Mouse (Mus musculus) monocyte, adult 5-6 weeks (primary cell): ENCODE results near the gene Ren1. TPM values are rescaled to one million over a fixed set of nuclear protein-coding genes. Genes with fewer than 3 reads are reported as not detected.

Source experiments
- ATAC-seq: fragments of 153-309, 156-312 bp; replicated peaks from 2 replicates; pipeline ENCODE4 v1.8.0; 2017; ENCODE audit warnings: mild to moderate bottlenecking; ENCODE audit not compliant: low TSS enrichment, insufficient number of reproducible peaks, severe bottlenecking, poor library complexity, low FRiP score
- total RNA-seq: library from RNA; stranded (forward); fragments of 200-1000, 200-491, 200-594 nt; gene quantifications from 3 replicates; pipeline ENCODE4 v1.2.3, GENCODE M21; 2017

Gene Ren1
- total RNA-seq, result not detected in 3 replicates

DNA sequence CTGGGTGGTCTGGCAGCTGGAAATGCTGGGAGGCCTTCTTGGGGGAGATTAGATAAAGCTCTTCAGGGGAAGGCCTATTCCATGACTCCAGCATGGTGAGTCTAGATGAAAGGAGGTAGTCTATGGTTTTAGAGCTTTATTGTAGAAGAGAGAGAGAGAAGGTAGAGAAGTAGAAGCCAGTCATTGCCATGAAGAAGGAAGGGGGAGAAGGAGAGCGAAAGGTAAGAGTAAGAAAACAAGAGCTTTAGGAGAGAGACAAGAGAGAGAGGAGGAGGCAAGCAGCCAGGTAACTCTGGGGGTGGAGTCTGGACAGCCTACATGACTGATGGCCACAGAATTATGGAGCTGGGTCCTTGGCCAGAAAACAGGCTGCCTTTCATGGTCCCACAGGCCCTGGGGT is at the start of gene Ren1:
TSS of gene Ren1 (plus strand) at position 301 of the 400 bp plus-strand sequence.
- ATAC-seq, result no peak

DNA sequence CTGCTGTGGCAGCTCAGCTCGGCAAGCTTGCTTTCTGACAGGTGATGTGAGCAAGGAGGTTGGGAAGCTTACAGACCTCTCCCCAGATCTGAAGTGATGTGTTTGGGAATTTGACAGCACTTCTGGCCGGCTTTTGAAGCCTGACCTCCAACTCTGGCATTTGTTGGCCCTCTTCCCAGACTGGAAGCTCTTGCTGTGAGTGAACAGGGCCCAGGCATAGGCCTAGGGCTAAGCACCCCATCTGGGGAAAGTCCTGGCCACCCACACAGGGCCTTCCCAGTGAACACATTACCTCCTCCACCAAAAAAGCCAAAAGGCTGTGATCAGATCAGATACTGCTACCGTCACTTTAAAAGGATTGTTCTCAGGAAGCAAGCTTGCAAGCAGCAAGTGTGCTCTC is 47.8 kb upstream of the Ren1 start:
- no peak for ATAC-seq

DNA sequence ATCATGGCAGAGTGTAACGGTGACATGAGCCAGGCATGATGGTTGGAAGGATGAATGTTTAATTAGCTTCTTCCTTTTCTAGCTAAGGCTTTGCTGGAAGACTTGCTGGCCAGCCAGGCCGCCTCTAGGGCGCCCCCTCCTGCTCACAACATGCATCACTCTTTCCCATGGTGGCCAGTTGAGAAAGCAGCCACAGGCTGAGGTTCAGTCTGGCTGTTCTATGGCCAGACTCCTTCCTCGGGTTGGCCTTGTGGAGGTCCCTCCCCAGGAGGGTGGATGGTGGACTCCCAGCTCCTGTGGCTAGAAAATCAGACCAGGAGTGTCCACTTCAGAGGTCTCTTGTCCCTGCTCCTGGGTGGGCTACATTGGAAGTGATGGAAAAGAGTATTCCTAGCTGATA is 43.5 kb upstream of the Ren1 start:
- peak; percentile 66 for ATAC-seq

DNA sequence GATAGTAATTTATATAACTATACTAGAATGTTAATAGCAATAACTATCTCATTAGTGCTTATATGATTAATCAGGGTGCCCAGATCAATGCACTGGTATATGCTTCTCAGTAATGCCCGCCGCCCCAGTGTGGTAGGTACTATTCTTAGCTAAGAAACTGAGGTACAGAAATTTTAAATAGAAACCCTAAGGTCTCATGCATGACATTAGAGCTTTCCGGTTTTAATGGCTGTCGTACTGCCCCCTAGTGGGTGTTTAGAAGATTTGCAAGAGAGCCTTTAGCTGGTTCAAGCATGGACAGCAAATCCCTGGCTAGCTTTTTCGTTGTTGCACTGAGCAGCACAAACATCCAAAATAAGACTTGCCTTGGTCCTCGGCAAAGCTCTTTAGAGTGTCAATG is 43.0 kb upstream of the Ren1 start:
- no peak for ATAC-seq

DNA sequence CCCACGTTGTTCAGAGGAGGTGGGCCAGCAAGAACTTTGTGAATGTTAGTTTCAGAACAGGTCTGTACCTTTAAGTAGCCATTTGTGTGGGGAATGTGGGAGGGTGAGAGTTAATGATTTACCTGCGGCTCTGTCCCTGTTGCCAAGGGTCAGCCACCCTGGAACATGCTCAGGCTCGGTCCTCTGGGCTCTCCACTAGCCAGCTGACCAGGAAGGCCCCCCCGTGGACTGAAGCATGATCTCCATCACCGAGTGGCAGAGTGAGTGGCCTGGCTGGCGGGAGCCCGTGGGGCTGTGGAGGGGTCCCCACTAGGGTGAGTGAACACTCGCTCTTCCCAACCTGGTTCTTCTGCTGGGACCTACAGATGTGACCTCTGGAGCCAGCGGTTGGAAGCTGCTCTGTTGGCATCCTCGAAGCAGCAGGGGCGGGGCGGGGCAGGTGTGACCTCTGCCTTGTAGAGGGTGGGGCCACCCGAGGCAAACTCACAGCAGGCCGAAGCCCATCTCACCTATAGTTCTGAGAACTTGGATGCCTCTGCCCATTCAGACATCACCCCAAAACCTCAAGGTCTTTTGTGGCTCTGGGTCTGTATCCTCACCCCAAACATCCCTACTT is 40.5 kb upstream of the Ren1 start, which contains the start of gene Golt1a:
TSS of gene Golt1a (plus strand) at position 149 of the 616 bp plus-strand sequence.
- no peak for ATAC-seq

DNA sequence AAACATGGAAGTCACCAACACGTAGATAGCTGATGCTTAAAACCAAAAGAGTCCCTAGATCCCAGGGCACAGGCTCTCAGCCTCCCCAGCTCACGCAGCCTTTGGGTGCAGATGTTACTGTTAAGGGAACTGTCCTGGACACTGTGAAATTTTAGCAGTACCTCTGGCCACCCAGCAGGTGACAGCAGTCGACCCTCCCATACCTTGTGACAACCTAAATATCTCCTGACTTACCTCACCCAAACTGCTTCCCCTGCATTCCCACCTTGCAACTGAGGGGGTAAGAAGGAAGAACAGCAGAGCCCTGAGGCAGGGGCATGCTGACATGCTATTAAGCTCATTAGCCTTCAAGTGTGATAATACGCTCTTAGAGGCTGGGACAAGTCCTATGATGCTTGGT is 39.1 kb upstream of the Ren1 start:
- no peak for ATAC-seq

DNA sequence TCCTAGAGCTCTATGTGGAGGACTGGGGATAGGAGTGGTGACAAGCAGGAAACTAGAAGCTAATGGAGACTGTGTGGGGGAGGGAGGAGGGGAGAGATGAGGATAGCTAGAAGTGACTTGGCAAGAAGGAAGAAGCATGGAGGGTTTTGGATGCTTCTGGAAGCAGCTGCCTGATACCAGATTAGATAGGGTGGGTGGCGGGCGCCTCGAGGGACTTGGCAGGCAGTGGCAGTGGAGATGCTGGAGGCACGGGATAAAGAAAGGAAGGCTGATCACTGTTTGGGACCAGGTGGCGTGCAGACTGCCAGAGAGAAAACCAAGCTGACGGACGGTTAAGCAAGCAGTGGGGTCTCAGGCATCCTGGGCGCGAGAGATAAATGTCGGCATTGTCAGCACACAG is 38.4 kb upstream of the Ren1 start:
- no peak for ATAC-seq

DNA sequence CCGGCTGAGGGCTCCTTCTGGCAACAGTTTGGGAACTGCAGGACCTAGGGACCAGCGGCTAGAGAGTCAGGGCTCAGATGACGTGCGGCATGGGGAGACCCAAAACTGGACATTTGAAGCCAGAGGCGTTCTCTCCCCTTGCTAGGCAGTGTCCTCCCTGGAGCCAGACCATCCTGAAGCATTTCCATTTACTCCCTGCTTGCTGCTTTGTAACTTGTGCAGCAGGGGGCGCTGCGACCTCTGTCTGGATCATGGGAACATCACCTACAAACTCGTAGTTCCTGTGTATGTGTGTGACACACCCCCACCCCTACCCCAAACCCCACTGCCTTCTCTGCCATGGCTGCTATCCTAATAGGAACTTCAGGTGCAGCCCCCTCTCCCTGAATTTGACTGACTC is 35.9 kb upstream of the Ren1 start:
- ATAC-seq, result no peak

DNA sequence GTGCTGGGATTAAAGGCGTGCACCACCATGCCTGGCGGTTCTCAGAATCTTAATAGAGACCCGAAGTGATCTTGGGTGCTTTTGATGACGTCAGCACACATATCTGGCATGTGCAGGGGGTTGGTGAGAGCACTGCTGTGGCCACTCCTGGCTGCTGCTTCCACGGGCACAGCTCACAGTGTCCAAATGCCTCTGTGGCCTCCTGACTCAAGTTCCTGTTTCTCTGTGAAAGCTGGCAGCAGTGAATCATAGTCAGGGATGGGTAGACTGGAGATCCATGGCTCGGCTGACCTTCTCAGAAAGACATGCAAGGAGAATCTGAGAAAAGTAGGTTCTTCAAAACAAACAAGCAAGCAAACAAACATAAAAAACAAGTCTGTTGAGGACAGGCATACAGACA is 34.5 kb upstream of the Ren1 start:
- no peak for ATAC-seq

DNA sequence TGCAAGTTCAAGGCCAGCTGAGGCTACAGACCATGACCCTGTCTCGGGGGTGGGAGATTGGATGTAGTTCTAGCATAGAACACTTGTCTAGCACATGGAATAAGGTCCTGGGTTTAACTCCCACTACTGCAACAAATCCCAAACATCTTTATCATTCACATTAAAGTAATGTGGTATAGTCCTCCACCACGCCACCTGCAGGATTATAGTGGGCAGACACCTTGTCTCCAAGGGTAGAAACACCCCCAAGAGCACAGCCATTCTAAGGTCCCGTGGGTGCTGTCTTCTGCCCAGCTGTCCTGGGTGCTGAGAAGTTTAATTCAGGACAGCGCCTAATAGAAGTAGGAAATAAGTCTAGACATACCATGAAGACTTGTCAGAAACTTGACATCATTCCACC is 33.7 kb upstream of the Ren1 start:
- ATAC-seq, result no peak

DNA sequence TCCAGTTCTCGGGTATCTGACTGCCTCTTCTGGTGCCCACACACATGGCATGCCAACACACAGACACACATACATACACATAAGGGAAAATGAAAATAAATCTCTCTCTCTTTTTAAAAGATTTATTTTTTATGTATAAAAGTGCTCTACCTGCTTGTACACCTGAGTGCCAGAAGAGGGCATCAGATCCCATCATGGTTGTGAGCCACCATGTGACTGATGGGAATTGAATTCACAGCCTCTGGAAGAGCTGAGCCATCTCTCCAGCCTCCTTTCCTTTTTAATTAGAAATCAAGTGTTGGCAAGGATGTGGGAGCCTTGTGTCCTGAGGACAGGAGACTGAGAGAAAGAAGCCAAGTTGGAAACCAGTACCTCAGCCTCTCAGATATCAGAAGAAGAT is 33.2 kb upstream of the Ren1 start:
- ATAC-seq, result no peak

DNA sequence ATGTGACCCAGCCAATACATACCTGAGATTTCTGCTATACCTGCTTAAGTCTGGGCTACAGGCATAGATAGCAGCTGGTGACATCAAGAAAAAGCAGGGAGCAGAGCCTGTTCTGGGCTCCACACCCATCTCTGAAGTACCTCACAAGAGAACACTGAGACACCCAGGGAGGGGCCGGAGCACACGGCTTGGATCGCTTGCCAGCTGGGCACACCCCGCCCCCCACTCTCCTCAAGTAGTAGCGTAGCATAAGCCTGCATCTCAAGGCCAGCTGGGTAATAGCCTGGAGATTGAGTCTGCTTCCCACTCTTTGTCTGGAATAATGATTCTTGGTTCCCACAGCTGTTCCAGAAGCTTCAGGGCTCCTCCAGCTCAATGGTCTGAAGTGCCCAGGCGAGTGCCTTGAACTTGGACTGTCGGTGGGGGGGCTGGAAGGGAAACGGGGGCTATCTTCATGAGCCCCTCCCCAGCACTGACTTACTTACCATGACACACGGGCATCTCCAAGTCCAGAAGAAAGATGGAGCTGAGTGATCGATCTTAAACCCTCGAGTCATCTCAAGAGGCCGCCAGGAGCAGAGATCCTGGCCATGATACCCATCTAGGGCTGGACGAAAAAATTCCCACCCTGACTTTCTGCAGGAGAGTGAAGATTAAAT is 28.9 kb upstream of the Ren1 start, which contains the start of gene Kiss1:
TSS of gene Kiss1 (plus strand) at position 609 of the 659 bp plus-strand sequence.
- no peak for ATAC-seq

DNA sequence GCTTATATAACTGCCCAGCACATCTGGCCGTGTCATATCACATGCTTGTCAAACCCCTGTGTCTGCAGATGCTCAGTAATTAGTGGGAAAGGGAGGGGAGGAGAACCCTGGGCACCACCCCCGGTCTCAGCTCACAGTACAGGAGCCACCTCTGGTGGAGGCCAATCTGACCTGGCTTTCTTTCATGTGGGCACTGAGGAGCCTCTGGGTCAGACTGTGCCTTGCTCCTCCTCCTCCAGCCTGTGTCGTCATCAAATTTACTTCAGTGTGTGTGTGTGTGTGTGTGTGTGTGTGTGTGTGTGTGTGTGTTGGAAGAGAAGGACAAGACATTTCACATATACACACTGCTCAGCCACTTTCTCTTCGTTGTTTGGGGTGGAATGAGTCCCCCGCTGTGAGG is 27.0 kb upstream of the Ren1 start:
- ATAC-seq, result no peak

DNA sequence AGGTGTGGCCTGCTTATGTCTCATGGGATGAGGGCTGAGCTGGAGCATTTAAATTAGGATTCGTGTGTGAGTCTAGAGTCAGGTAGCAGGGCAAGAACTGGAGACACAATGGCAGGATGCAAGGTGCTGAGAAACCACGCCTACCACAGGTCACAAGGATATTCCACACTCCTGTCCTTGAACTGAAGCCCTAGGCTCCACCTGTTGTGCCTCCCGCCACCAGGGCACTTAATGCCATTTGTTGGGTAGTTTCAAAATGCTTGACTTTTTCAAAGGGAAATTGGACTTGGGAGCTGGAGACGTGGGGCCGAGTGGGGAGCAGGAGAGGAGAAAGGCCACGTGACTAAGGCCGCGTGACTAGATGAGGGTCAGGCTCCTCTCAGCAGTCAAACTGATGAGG is 24.4 kb upstream of the Ren1 start:
- no peak for ATAC-seq

DNA sequence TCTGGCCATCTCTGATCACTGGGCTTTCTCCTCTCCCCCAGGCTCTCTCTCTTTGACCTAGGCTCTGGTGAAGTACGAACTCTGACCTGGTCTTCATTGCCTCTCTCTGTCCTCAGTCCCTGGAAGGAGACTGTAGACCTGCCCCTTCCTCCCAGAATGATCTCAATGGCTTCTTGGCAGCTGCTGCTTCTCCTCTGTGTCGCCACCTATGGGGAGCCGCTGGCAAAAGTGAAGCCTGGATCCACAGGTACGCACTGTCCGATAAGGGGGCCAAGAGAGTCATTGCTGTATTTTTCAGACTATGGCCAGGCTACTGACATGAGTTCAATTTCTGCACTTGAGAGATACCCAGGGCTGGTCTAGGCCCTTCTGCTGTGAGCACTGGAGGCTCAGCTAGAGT is 23.2 kb upstream of the Ren1 start:
- no peak for ATAC-seq

DNA sequence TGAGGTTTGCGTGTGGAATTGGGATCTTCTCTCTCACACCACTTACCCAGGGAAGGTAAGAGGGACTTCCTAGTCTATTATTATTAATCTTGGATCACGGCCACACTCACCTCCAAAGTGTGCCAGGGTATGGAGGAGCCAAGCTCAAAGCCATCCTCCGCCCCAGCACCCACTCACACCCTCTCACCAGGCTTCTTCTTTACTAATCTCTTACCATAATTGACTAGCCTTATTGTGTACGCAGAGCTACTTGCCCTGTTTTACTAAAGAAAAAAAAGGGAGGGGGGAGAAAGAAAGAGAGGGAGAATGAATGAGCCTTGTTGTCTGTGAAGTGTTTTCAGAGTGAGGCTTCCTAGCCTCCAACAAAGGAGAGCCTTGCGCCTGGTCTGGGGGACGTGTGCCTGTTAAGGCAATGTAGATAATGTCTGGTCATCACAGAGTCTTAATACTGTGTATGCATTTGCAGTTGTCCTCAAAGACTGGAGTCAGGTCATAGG is 22.0 kb upstream of the Ren1 start:
- no peak for ATAC-seq

DNA sequence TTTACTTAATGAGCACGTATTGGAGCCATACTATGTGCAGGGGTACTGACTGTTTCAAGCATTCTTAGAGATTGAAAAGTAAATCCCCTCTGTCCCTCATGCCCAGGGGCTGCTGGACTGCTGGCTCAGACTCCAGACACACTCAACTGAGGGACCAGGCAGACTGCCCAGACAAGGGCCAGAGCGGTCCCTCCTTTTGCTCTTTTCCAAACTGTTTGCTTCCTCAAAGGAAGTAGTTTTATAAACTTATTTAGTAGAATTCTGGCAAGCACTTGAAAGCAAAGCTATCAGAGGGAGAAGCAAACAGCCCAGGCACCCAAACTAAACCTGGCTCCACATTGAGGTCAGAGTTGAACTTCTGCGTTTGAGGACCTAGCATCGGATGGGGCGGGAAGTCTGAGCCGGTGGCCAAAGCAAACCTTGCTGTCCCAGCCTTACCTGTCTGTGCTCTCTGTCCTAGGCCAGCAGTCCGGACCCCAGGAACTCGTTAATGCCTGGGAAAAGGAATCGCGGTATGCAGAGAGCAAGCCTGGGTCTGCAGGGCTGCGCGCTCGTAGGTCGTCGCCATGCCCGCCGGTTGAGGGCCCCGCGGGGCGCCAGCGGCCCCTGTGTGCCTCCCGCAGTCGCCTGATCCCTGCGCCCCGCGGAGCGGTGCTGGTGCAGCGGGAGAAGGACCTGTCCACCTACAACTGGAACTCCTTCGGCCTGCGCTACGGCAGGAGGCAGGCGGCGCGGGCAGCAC is 21.2 kb upstream of the Ren1 start:
- ATAC-seq, result no peak

DNA sequence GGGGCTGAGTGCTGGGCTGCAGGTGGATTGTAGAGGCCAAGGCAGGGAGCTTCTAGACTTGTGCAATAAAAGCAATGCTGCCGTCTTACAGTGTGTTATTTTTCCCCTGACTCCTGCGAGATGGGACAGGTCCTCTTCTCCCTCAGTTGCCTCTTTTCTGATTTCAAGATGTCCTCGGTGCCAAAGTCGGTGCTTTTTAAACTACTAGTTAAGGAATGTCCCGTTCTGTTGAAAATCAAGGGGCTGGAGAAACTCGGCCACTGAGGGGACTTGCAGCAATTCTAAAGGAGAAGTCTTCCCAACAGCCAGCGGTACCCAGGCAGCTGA is 20.7 kb upstream of the Ren1 start:
- ATAC-seq, result no peak

DNA sequence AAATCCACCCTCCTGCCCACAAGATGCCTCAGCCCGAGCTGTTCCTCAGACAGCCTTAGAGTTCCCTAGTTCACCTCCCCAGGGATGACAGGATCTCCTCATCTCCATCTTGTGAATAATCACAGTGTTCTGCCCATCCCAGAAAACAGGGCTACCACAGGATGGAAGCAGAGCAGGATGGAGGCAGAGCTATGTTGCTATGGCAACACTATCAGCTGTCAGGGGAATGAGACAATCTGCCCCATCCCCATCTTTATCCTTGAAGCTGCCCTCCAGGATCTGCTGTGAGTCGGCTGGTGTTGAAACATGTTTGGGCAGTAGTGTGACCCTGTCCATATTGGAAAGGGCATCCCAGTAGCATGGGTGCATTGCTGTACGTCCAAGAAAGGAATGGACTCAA is 19.2 kb upstream of the Ren1 start:
- no peak for ATAC-seq
